Mouse (Mus musculus): ENCODE results near the gene Ube2cbp. TPM values are rescaled to one million over a fixed set of nuclear protein-coding genes. Genes with fewer than 3 reads are reported as not detected.

Gene Ube2cbp
- polyA plus RNA-seq, 1 experiment from 2014 or later = 9.7 TPM

GRCm38 (mm10) chr9:86419366-86419765 lies 45.4 kb downstream of the Ube2cbp start:
- no peaks in the 10 kb centered on the region for H3K4me1 ChIP-seq (replicated peaks)
- H3K4me3 ChIP-seq = no peak overlapping the region
- no peak overlapping the region for H3K9ac ChIP-seq
- no peaks in the 10 kb centered on the region for H3K36me3 ChIP-seq
- no peaks in the 10 kb centered on the region for H3K27me3 ChIP-seq
- ATAC-seq (ENCODE audit: low read depth) = no peak
- no peaks in the 10 kb centered on the region for H3K9me3 ChIP-seq
- 88% methylated on average over 6 of the region's 6 CpGs for WGBS
- no peak overlapping the region for H3K27ac ChIP-seq (replicated peaks)
- no peak overlapping the region for H3K4me2 ChIP-seq

- no peak overlapping the region for H3K4me3 ChIP-seq
- WGBS = 93% methylated on average over 1 of the region's 1 CpGs
- no peaks in the 10 kb centered on the region for H3K4me1 ChIP-seq (replicated peaks)
- H3K27me3 ChIP-seq = no peaks in the 10 kb centered on the region
- no peak overlapping the region for H3K4me2 ChIP-seq
- no peaks in the 10 kb centered on the region for H3K9me3 ChIP-seq
- no peak for ATAC-seq (ENCODE audit: low read depth)
- H3K27ac ChIP-seq (replicated peaks) = no peak overlapping the region
- no peak overlapping the region for H3K9ac ChIP-seq
- H3K36me3 ChIP-seq = no peaks in the 10 kb centered on the region
Observed at GRCm38 (mm10) chr9:86417971-86418370, 46.8 kb downstream of the Ube2cbp start.

GRCm38 (mm10) chr9:86395785-86396184 lies 69.0 kb downstream of the Ube2cbp start:
- Histone ChIP-seq H3K9ac (no peak overlapping the region), H3K4me1 (replicated peaks) (no peaks in the 10 kb centered on the region), H3K9me3 (no peaks in the 10 kb centered on the region), H3K36me3 (no peaks in the 10 kb centered on the region), H3K27me3 (no peaks in the 10 kb centered on the region), H3K4me2 (no peak overlapping the region), H3K4me3 (no peak overlapping the region), H3K27ac (replicated peaks) (no peak overlapping the region)
- no peak for ATAC-seq (ENCODE audit: low read depth)
- WGBS = 81% methylated on average over 6 of the region's 6 CpGs

GRCm38 (mm10) chr9:86395012-86395411 lies 69.7 kb downstream of the Ube2cbp start:
- Histone ChIP-seq H3K9me3 (no peaks in the 10 kb centered on the region), H3K9ac (no peak overlapping the region), H3K4me2 (no peak overlapping the region), H3K27me3 (no peaks in the 10 kb centered on the region), H3K27ac (replicated peaks) (no peak overlapping the region), H3K4me3 (no peak overlapping the region), H3K4me1 (replicated peaks) (no peaks in the 10 kb centered on the region), H3K36me3 (no peaks in the 10 kb centered on the region)
- ATAC-seq (ENCODE audit: low read depth) = no peak
- 97% methylated on average over 1 of the region's 1 CpGs for WGBS

- WGBS = 63% methylated on average over 8 of the region's 8 CpGs
- H3K4me2 ChIP-seq = no peak overlapping the region
- no peaks in the 10 kb centered on the region for H3K36me3 ChIP-seq
- H3K4me1 ChIP-seq (replicated peaks) = no peaks in the 10 kb centered on the region
- no peaks in the 10 kb centered on the region for H3K9me3 ChIP-seq
- no peak overlapping the region for H3K4me3 ChIP-seq
- H3K9ac ChIP-seq = no peak overlapping the region
- ATAC-seq (ENCODE audit: low read depth) = no peak
- H3K27ac ChIP-seq (replicated peaks) = no peak overlapping the region
- H3K27me3 ChIP-seq = no peaks in the 10 kb centered on the region
Observed at GRCm38 (mm10) chr9:86393586-86394272, 71.0 kb downstream of the Ube2cbp start.

- H3K4me1 ChIP-seq (replicated peaks) = no peaks in the 10 kb centered on the region
- ATAC-seq (ENCODE audit: low read depth) = no peak
- no peaks in the 10 kb centered on the region for H3K36me3 ChIP-seq
- H3K27ac ChIP-seq (replicated peaks) = no peak overlapping the region
- no peaks in the 10 kb centered on the region for H3K27me3 ChIP-seq
- no peaks in the 10 kb centered on the region for H3K9me3 ChIP-seq
- no peak overlapping the region for H3K4me3 ChIP-seq
- no peak overlapping the region for H3K9ac ChIP-seq
- no peak overlapping the region for H3K4me2 ChIP-seq
Observed at GRCm38 (mm10) chr9:86391467-86391866, 73.3 kb downstream of the Ube2cbp start.

GRCm38 (mm10) chr9:86390713-86391112 lies 74.0 kb downstream of the Ube2cbp start:
- Histone ChIP-seq H3K27ac (replicated peaks) (no peak overlapping the region), H3K27me3 (no peaks in the 10 kb centered on the region), H3K9me3 (no peaks in the 10 kb centered on the region), H3K4me2 (no peak overlapping the region), H3K9ac (no peak overlapping the region), H3K4me1 (replicated peaks) (no peaks in the 10 kb centered on the region), H3K4me3 (no peak overlapping the region), H3K36me3 (no peaks in the 10 kb centered on the region)
- no peak for ATAC-seq (ENCODE audit: low read depth)
- WGBS = 77% methylated on average over 2 of the region's 2 CpGs

GRCm38 (mm10) chr9:86388538-86388937 lies 76.2 kb downstream of the Ube2cbp start:
- Histone ChIP-seq H3K4me3 (no peak overlapping the region), H3K4me1 (replicated peaks) (no peaks in the 10 kb centered on the region), H3K27me3 (no peaks in the 10 kb centered on the region), H3K4me2 (no peak overlapping the region), H3K9ac (no peak overlapping the region), H3K36me3 (no peaks in the 10 kb centered on the region), H3K27ac (replicated peaks) (no peak overlapping the region), H3K9me3 (0 out of 2 replicates have a peak, but pooled peaks cover 3% of the 10 kb centered on the region)
- 70% methylated on average over 4 of the region's 4 CpGs for WGBS
- ATAC-seq (ENCODE audit: low read depth) = no peak

GRCm38 (mm10) chr9:86376923-86377322 lies 87.8 kb downstream of the Ube2cbp start:
- Histone ChIP-seq H3K36me3 (no peaks in the 10 kb centered on the region), H3K27ac (replicated peaks) (no peak overlapping the region), H3K27me3 (no peaks in the 10 kb centered on the region), H3K4me1 (replicated peaks) (no peaks in the 10 kb centered on the region), H3K4me3 (no peak overlapping the region), H3K9me3 (no peaks in the 10 kb centered on the region), H3K9ac (no peak overlapping the region), H3K4me2 (no peak overlapping the region)
- no peak for ATAC-seq (ENCODE audit: low read depth)
- WGBS = 82% methylated on average over 2 of the region's 2 CpGs

GRCm38 (mm10) chr9:86372783-86373567 lies 91.8 kb downstream of the Ube2cbp start:
- Histone ChIP-seq H3K27ac (replicated peaks) (no peak overlapping the region), H3K4me3 (no peak overlapping the region), H3K4me1 (replicated peaks) (no peaks in the 10 kb centered on the region), H3K9me3 (no peaks in the 10 kb centered on the region), H3K36me3 (no peaks in the 10 kb centered on the region), H3K27me3 (no peaks in the 10 kb centered on the region), H3K9ac (no peak overlapping the region), H3K4me2 (no peak overlapping the region)
- ATAC-seq (ENCODE audit: low read depth) = no peak
- WGBS = 55% methylated on average over 12 of the region's 12 CpGs

- Histone ChIP-seq H3K4me3 (no peak overlapping the region), H3K36me3 (no peaks in the 10 kb centered on the region), H3K4me2 (no peak overlapping the region), H3K27ac (replicated peaks) (no peak overlapping the region), H3K4me1 (replicated peaks) (no peaks in the 10 kb centered on the region), H3K9me3 (no peaks in the 10 kb centered on the region), H3K9ac (no peak overlapping the region), H3K27me3 (no peaks in the 10 kb centered on the region)
- WGBS = 78% methylated on average over 4 of the region's 4 CpGs
- no peak for ATAC-seq (ENCODE audit: low read depth)
Observed at GRCm38 (mm10) chr9:86369208-86369607, 95.5 kb downstream of the Ube2cbp start.

GRCm38 (mm10) chr9:86360536-86360935 lies 104.2 kb downstream of the Ube2cbp start:
- no peaks in the 10 kb centered on the region for H3K27me3 ChIP-seq
- H3K4me1 ChIP-seq (replicated peaks) = no peaks in the 10 kb centered on the region; the same call in 1 of the 2 replicates
- WGBS = 69% methylated on average over 9 of the region's 9 CpGs
- no peak overlapping the region for H3K27ac ChIP-seq (replicated peaks)
- H3K4me2 ChIP-seq = no peak overlapping the region
- H3K9ac ChIP-seq = no peak overlapping the region
- no peaks in the 10 kb centered on the region for H3K9me3 ChIP-seq
- H3K4me3 ChIP-seq = no peak overlapping the region
- ATAC-seq (ENCODE audit: low read depth) = no peak
- H3K36me3 ChIP-seq = no peaks in the 10 kb centered on the region
